Mouse (Mus musculus) megakaryocyte, embryonic 14.5 days (primary cell): ENCODE measurements around the gene Rac1. TPM values are rescaled to one million over a fixed set of nuclear protein-coding genes. Genes with fewer than 3 reads are reported as not detected.
A peak's percentile ranks its signal among the peaks of the same experiment; 100 is the strongest.

ENCODE experiments used
- H3K27me3 ChIP-seq: replicated peaks from 2 replicates; pipeline ENCODE3; 2012; ENCODE audit warnings: inconsistent platforms
- H3K36me3 ChIP-seq: replicated peaks from 2 replicates; pipeline ENCODE3; 2012; ENCODE audit warnings: low read length, inconsistent platforms, mixed read lengths
- H3K4me1 ChIP-seq: 2 replicates; pipeline ENCODE4 v1.6.1; 2012; ENCODE audit warnings: inconsistent platforms
- H3K4me3 ChIP-seq: replicated peaks from 2 replicates; pipeline ENCODE3; 2012; ENCODE audit warnings: moderate library complexity, mild to moderate bottlenecking, inconsistent platforms
- H3K9me3 ChIP-seq: 2 replicates; pipeline ENCODE4 v1.6.1; 2012; ENCODE audit warnings: inconsistent platforms
- FLI1 ChIP-seq: IDR thresholded peaks from 2 replicates; pipeline ENCODE4 v1.6.1; 2012; ENCODE audit warnings: low read length, inconsistent platforms, mixed read lengths
- GATA1 ChIP-seq: IDR thresholded peaks from 3 replicates; pipeline ENCODE4 v1.6.1; 2012; ENCODE audit warnings: mixed read lengths, low read length, inconsistent platforms, borderline replicate concordance
- polyA plus RNA-seq: library from polyadenylated mRNA; stranded (reverse); fragments of >175 nt; gene quantifications from 2 replicates; pipeline ENCODE4 v1.2.3, GENCODE M21; 2012; ENCODE audit warnings: low replicate concordance; ENCODE audit not compliant: insufficient read depth

Rac1 gene
- polyA plus RNA-seq, 1 experiment: 178 TPM

- no peak overlapping the region for H3K4me3 ChIP-seq
- H3K4me1 ChIP-seq: peaks cover 53% of the 10 kb centered on the region
- no peaks in the 10 kb centered on the region for H3K27me3 ChIP-seq
- TF ChIP-seq GATA1 (no peak), FLI1 (no peak)
- no peaks in the 10 kb centered on the region for H3K9me3 ChIP-seq
- H3K36me3 ChIP-seq: peaks cover 95% of the 10 kb centered on the region
These were observed 52.5 kb downstream of the Rac1 start for GRCm38 (mm10) chr5:143475153-143475844.

- H3K27me3 ChIP-seq: no peaks in the 10 kb centered on the region
- no peak overlapping the region for H3K4me3 ChIP-seq
- H3K9me3 ChIP-seq: no peaks in the 10 kb centered on the region
- TF ChIP-seq GATA1 (no peak), FLI1 (no peak)
- H3K4me1 ChIP-seq: peaks cover 55% of the 10 kb centered on the region
- peaks cover 95% of the 10 kb centered on the region for H3K36me3 ChIP-seq
These were observed 55.8 kb downstream of the Rac1 start for GRCm38 (mm10) chr5:143471953-143472618.

GRCm38 (mm10) chr5:143471165-143471546 is 56.7 kb downstream of the Rac1 start:
- Histone ChIP-seq H3K36me3 (peaks cover 94% of the 10 kb centered on the region), H3K4me1 (peaks cover 65% of the 10 kb centered on the region), H3K4me3 (peak overlapping the region; percentile 76), H3K9me3 (no peaks in the 10 kb centered on the region), H3K27me3 (no peaks in the 10 kb centered on the region)
- TF ChIP-seq GATA1 (no peak; the same call in 2 of the 3 replicates), FLI1 (no peak)

GRCm38 (mm10) chr5:143470421-143471164 is 57.2 kb downstream of the Rac1 start:
- Histone ChIP-seq H3K4me1 (peaks cover 70% of the 10 kb centered on the region), H3K36me3 (peaks cover 89% of the 10 kb centered on the region), H3K27me3 (no peaks in the 10 kb centered on the region), H3K4me3 (peak overlapping the region; percentile 23), H3K9me3 (no peaks in the 10 kb centered on the region)
- no peak for TF ChIP-seq GATA1
- TF ChIP-seq FLI1: no peak

GRCm38 (mm10) chr5:143469628-143470027 is 58.2 kb downstream of the Rac1 start:
- TF ChIP-seq FLI1 (no peak), GATA1 (no peak)
- peaks cover 79% of the 10 kb centered on the region for H3K36me3 ChIP-seq
- H3K27me3 ChIP-seq: no peaks in the 10 kb centered on the region
- H3K9me3 ChIP-seq: no peaks in the 10 kb centered on the region
- H3K4me1 ChIP-seq: peaks cover 75% of the 10 kb centered on the region
- H3K4me3 ChIP-seq: no peak overlapping the region

- H3K36me3 ChIP-seq: peaks cover 62% of the 10 kb centered on the region
- peaks cover 71% of the 10 kb centered on the region for H3K4me1 ChIP-seq
- no peaks in the 10 kb centered on the region for H3K27me3 ChIP-seq
- TF ChIP-seq GATA1 (no peak), FLI1 (no peak)
- H3K4me3 ChIP-seq: no peak overlapping the region
- H3K9me3 ChIP-seq: no peaks in the 10 kb centered on the region
These were observed 59.9 kb downstream of the Rac1 start for GRCm38 (mm10) chr5:143467931-143468330.

- H3K36me3 ChIP-seq: peaks cover 54% of the 10 kb centered on the region
- H3K4me3 ChIP-seq: no peak overlapping the region
- H3K27me3 ChIP-seq: no peaks in the 10 kb centered on the region
- no peaks in the 10 kb centered on the region for H3K9me3 ChIP-seq
- TF ChIP-seq GATA1 (no peak), FLI1 (no peak)
- H3K4me1 ChIP-seq: peaks cover 65% of the 10 kb centered on the region
These were observed 60.8 kb downstream of the Rac1 start for GRCm38 (mm10) chr5:143466891-143467669.

- H3K4me3 ChIP-seq: peak overlapping the region; percentile 97
- no peaks in the 10 kb centered on the region for H3K9me3 ChIP-seq
- peaks cover 41% of the 10 kb centered on the region for H3K36me3 ChIP-seq
- H3K4me1 ChIP-seq: peaks cover 48% of the 10 kb centered on the region
- TF ChIP-seq FLI1: no peak
- no peak for TF ChIP-seq GATA1
- H3K27me3 ChIP-seq: no peaks in the 10 kb centered on the region
These were observed 62.4 kb downstream of the Rac1 start for GRCm38 (mm10) chr5:143465156-143466085.

- Histone ChIP-seq H3K9me3 (no peaks in the 10 kb centered on the region), H3K27me3 (no peaks in the 10 kb centered on the region), H3K4me1 (peaks cover 41% of the 10 kb centered on the region), H3K36me3 (peaks cover 34% of the 10 kb centered on the region), H3K4me3 (peak overlapping the region; percentile 97)
- TF ChIP-seq FLI1: no peak
- no peak for TF ChIP-seq GATA1
These were observed 63.1 kb downstream of the Rac1 start for GRCm38 (mm10) chr5:143464757-143465118.
